Mouse (Mus musculus) lung, adult 2 months (tissue): ENCODE data around the gene Dpp9.

Source experiments
- CTCF ChIP-seq: fragments of 200-500 bp; IDR thresholded peaks from 2 replicates; pipeline ENCODE4 v1.5.1; 2011; ENCODE audit warnings: mild to moderate bottlenecking, low read length, control low read depth; ENCODE audit not compliant: insufficient read depth
- POLR2A ChIP-seq: fragments of 200-500 bp; IDR thresholded peaks from 2 replicates; pipeline ENCODE4 v1.6.1; 2011; ENCODE audit warnings: low read depth, mild to moderate bottlenecking, control low read depth, low read length, borderline replicate concordance; ENCODE audit errors: extremely low read depth

- no peak for TF ChIP-seq CTCF
- TF ChIP-seq POLR2A: no peak
These were observed 40.8 kb upstream of the Dpp9 start for GRCm38 (mm10) chr17:56259301-56260037.
